Mouse (Mus musculus) erythroblast, embryonic 14.5 days (primary cell): ENCODE results near the gene Styxl1. TPM values are rescaled to one million over a fixed set of nuclear protein-coding genes. Genes with fewer than 3 reads are reported as not detected.
A peak's percentile ranks its signal among the peaks of the same experiment; 100 is the strongest.

Experiments used
- H3K27me3 ChIP-seq: 2 replicates; pipeline ENCODE4 v1.6.1; 2012; ENCODE audit warnings: inconsistent platforms; ENCODE audit not compliant: control insufficient read depth
- H3K36me3 ChIP-seq: 2 replicates; pipeline ENCODE4 v1.6.1; 2012; ENCODE audit warnings: mild to moderate bottlenecking, inconsistent platforms; ENCODE audit not compliant: control insufficient read depth
- H3K4me1 ChIP-seq: 2 replicates; pipeline ENCODE4 v1.6.1; 2012; ENCODE audit warnings: inconsistent platforms; ENCODE audit not compliant: control insufficient read depth
- H3K4me3 ChIP-seq: replicated peaks from 2 replicates; pipeline ENCODE3; 2012; ENCODE audit warnings: moderate library complexity, mild to moderate bottlenecking, inconsistent platforms
- H3K9me3 ChIP-seq: 2 replicates; pipeline ENCODE4 v1.6.1; 2012; ENCODE audit warnings: low read length, inconsistent platforms, mixed read lengths; ENCODE audit not compliant: control insufficient read depth
- GATA1 ChIP-seq: IDR thresholded peaks from 2 replicates; pipeline ENCODE4 v1.6.1; 2012; ENCODE audit warnings: low read length, inconsistent platforms, mixed read lengths
- TAL1 ChIP-seq: IDR thresholded peaks from 3 replicates; pipeline ENCODE4 v1.6.1; 2012; ENCODE audit warnings: low read length, inconsistent platforms, mixed read lengths
- polyA plus RNA-seq: library from polyadenylated mRNA; stranded (reverse); fragments of >175 nt; gene quantifications from 2 replicates; pipeline ENCODE4 v1.2.3, GENCODE M21; 2012

Gene Styxl1
- polyA plus RNA-seq, 1 experiment, result not detected

DNA sequence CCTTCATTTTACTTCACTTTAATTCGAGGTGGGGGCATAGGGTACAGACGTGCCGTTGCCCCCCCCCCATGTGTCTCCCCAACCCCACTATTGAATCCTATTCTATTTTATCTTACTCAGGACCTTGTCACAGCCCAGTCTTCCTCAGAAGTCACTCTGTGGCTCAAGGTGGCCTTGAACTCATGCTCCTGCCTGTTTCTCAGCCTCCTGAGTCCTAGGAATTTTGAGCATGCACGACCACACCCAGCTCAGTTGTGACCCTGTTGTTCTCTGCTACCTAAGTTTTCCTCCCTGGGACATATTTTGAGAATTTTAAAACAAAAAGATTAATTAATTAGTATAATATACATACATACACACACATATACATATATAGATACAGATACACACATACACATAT is 25.5 kb upstream of the Styxl1 start:
- Histone ChIP-seq H3K4me3 (no peak overlapping the region), H3K4me1 (peaks cover 7% of the 10 kb centered on the region), H3K36me3 (no peaks in the 10 kb centered on the region), H3K27me3 (peaks cover 9% of the 10 kb centered on the region), H3K9me3 (no peaks in the 10 kb centered on the region; the same call in 1 of the 2 replicates)
- TF ChIP-seq TAL1 (no peak), GATA1 (no peak)

DNA sequence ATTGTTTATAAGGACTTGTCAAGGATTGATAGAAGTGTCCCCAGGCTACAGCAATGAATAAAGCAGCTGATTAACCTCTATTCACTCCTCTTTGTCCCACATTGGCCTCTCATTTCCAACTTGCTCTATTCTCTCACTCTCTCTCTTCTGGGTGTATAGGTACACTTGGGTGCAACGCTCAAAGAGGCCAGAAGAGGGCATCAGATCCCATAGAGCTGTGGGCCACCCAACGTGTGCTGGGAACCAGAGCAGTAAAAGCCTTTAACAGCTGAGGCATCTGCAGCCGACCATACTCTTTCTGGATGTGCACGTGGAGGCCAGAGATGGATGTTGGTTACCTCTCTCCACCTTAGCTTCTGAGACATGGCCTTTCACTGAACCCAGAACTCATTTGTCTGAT is 24.9 kb upstream of the Styxl1 start:
- Histone ChIP-seq H3K27me3 (peaks cover 9% of the 10 kb centered on the region), H3K4me3 (no peak overlapping the region), H3K4me1 (peaks cover 7% of the 10 kb centered on the region), H3K36me3 (no peaks in the 10 kb centered on the region), H3K9me3 (no peaks in the 10 kb centered on the region; the same call in 1 of the 2 replicates)
- TF ChIP-seq GATA1 (no peak), TAL1 (no peak)

DNA sequence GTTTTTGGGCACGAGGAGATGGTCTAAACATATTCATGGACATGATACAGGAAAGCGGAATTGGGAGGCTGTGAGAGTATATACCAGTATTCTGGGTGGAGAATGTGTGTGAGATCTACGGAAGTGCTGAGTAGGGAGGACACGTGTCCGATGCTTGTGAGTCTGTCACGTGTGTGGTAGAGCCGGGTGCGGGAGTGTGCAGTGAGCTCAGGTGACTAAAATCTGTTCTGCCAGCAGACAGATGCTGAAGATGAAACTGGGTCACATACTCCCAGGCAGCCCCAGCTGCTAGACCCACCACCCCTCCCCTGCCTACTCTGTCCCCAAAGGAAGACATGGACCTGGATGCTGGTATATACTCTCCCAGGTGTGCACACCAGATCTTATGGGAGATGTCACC is 24.5 kb upstream of the Styxl1 start:
- Histone ChIP-seq H3K36me3 (no peaks in the 10 kb centered on the region), H3K9me3 (no peaks in the 10 kb centered on the region; the same call in 1 of the 2 replicates), H3K4me3 (no peak overlapping the region), H3K4me1 (peaks cover 7% of the 10 kb centered on the region), H3K27me3 (peaks cover 9% of the 10 kb centered on the region)
- TF ChIP-seq TAL1 (no peak), GATA1 (no peak)

DNA sequence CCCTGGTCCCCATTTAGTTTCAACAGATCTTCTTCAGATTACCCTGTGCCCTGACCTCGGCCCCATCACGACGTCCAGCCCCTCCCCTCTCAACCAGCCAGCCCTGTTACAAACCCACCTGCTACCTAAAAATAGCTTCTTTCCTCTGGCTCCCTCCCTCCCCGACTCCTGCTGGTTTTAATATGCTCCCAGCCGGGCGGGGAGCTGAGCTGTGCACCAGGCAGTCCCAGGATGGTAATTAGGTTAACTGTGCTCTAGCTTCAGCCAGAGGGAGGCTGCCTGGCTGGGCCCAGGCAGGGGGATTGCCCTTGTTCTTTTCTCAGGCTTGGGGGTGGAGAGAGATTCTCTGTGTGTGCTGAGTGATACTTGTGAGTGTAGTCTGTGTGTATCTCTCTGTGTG is 22.7 kb upstream of the Styxl1 start:
- no peaks in the 10 kb centered on the region for H3K36me3 ChIP-seq
- no peak for TF ChIP-seq GATA1
- TF ChIP-seq TAL1, result no peak
- no peaks in the 10 kb centered on the region for H3K4me1 ChIP-seq
- H3K27me3 ChIP-seq, result peaks cover 14% of the 10 kb centered on the region
- no peak overlapping the region for H3K4me3 ChIP-seq
- no peaks in the 10 kb centered on the region; the same call in 1 of the 2 replicates for H3K9me3 ChIP-seq

DNA sequence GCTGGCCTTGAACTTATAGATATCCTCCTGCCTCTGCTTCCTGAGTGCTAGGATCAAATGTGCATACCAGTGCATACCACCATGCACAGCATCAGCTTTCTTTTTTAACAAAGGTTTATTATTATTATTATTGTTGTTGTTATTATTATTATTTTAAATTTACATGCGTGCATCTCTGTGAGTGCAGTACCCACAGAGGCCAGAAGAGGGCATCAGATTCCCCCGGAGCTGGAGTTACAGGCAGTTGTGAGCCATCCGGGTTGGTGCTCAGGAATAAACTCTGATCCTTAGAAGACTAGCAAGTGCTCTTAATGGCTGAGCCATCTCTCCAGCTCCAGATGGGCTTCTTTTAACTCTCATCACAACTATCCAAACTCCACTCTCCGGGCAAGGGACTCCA is 21.6 kb upstream of the Styxl1 start:
- H3K36me3 ChIP-seq, result no peaks in the 10 kb centered on the region
- H3K27me3 ChIP-seq, result peaks cover 14% of the 10 kb centered on the region
- no peak overlapping the region for H3K4me3 ChIP-seq
- peaks cover under 1% of the 10 kb centered on the region for H3K4me1 ChIP-seq
- no peak for TF ChIP-seq GATA1
- TF ChIP-seq TAL1, result no peak
- H3K9me3 ChIP-seq, result no peaks in the 10 kb centered on the region; the same call in 1 of the 2 replicates

DNA sequence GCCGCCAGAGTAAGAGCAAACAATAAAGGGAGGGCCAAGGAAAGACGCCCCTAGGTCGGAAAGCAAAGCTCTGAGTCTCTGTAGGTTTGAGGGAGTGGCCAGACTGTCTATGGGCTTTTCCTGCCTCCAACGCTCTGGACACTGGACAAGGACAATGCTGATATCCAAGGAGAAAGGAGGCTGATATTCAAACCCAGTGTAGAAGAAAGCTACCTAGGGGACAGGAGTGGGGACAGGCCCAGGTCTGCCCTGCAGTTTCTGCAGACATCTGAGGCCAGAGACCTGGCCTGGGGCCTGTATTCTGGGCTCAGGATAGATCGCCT is 16.6 kb upstream of the Styxl1 start:
- H3K27me3 ChIP-seq, result peaks cover 5% of the 10 kb centered on the region
- H3K4me1 ChIP-seq, result peaks cover 7% of the 10 kb centered on the region
- H3K36me3 ChIP-seq, result peaks cover 24% of the 10 kb centered on the region
- no peaks in the 10 kb centered on the region for H3K9me3 ChIP-seq
- H3K4me3 ChIP-seq, result no peak overlapping the region
- TF ChIP-seq GATA1 (no peak), TAL1 (no peak)

DNA sequence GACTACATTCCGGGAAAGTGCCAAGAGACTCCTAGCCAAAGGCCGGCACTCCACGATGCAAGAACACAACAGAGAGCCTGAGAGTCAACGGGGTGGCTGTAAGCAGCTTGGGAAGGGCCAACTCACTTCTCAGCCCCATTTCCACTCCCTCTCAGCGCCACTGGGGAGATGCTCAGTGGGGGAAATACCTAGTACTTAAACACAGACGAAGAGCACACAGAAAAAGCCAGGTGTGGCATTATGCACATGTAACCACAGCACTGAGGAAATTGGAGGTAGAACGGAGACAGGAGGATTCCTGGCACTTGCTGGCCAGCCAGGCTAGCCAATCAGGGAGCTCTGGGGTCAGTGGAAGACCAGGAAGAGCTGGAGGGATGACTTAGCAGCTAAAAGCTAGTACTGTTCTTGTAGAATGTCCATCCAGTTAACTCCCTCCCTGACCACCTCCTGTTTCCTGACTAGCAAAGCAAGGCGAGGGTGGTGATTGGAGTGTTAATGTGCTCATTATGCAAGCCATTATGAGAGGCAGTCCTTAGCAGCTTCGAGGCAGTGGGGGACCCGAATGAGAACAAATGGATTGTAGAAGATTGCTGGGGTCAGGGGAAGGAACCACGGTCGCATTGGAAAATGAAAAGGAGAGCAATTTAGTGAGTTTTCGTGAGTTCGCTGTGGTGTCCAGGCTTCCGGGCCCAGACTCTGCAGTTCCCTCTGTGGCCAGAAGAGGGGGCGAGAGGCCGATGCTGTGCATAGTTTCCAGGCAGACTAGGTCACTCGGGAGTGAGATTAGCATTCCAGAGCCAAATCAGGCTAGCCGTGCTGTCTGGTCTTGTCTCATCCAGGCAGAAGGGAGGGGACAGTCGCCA is 16.0 kb upstream of the Styxl1 start:
- H3K9me3 ChIP-seq, result no peaks in the 10 kb centered on the region
- peaks cover 5% of the 10 kb centered on the region for H3K27me3 ChIP-seq
- no peak for TF ChIP-seq TAL1
- TF ChIP-seq GATA1, result no peak
- peak overlapping the region; percentile 40 for H3K4me3 ChIP-seq
- peaks cover 30% of the 10 kb centered on the region for H3K36me3 ChIP-seq
- H3K4me1 ChIP-seq, result peaks cover 7% of the 10 kb centered on the region

DNA sequence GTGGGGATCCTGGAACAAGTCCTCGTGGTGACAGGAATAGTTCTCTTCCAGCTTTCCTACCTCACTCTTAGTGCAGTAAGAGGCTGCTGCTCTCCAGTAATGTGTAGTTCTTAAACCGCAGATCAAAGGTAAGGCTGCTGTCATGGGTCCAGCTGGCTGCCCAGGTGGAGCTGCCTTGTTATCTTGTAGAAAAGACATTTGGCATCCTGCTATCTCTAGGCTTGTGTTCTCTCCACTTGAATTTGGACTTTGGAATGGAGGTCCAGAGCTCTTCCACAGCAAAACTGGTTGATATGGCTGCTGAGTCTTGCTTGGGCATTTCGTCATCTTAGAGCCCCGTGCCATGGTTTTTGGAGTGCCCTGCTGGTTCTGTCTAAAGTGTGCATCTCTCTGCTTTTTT is 4.7 kb upstream of the Styxl1 start:
- no peak for TF ChIP-seq TAL1
- no peak for TF ChIP-seq GATA1
- Histone ChIP-seq H3K4me3 (no peak overlapping the region), H3K36me3 (peaks cover 82% of the 10 kb centered on the region), H3K27me3 (no peaks in the 10 kb centered on the region), H3K4me1 (peaks cover 34% of the 10 kb centered on the region), H3K9me3 (no peaks in the 10 kb centered on the region)

DNA sequence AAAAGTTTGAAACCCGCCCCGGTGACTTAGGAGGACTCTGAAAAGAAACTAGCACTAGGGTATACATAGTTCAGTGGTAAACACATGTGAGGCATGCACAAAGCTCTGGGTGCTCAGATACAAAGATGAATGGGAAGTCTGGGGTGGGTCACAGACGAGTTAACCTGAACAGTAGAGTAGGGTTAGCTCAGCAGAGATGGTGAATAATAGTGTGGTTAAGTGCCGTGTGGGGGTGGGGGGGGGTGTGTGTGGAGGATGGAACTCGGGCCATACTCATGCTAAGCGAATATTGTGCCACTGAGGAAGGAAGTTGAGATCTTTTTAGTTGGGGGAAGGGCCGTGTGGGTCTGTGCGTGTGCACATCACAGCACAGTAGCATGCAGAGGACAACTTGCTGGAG is 2.1 kb upstream of the Styxl1 start:
- Histone ChIP-seq H3K27me3 (no peaks in the 10 kb centered on the region; the same call in 1 of the 2 replicates), H3K4me3 (peak overlapping the region; percentile 89), H3K36me3 (peaks cover 56% of the 10 kb centered on the region), H3K9me3 (no peaks in the 10 kb centered on the region), H3K4me1 (peaks cover 47% of the 10 kb centered on the region)
- TF ChIP-seq GATA1 (no peak), TAL1 (no peak)
